Mouse (Mus musculus): ENCODE measurements at regions not wholly inside any gene's neighbourhood (a gene's known extent, or its start where the extent isn't known, plus 50 kb on each side); places are given as distances from the start of the nearest gene placed in this dataset.

GRCm38 (mm10) chr4:58627021-58627420 lies 73.3 kb upstream of the Lpar1 start:
- TF ChIP-seq CTCF (IDR thresholded peaks at IDR 0.05; ENCODE audit: low read depth, low read length) (no peak), POLR2A (IDR thresholded peaks at IDR 0.05; ENCODE audit: borderline replicate concordance, low read depth, low read length) (no peak)
- Histone ChIP-seq H3K4me1 (ENCODE audit: control insufficient read depth, insufficient read depth, low read length) (no peaks in the 10 kb centered on the region), H3K4me3 (ENCODE audit: insufficient read depth, low read length) (no peak overlapping the region), H3K27ac (ENCODE audit: insufficient read depth, low read depth, low read length) (no peak overlapping the region)

- Histone ChIP-seq H3K4me1 (ENCODE audit: control insufficient read depth, insufficient read depth, low read length) (no peaks in the 10 kb centered on the region), H3K4me3 (ENCODE audit: insufficient read depth, low read length) (no peak overlapping the region), H3K27ac (ENCODE audit: insufficient read depth, low read depth, low read length) (no peak overlapping the region)
- TF ChIP-seq CTCF (IDR thresholded peaks at IDR 0.05; ENCODE audit: low read depth, low read length) (peak; percentile 20; the same call in 1 of the 2 replicates), POLR2A (IDR thresholded peaks at IDR 0.05; ENCODE audit: borderline replicate concordance, low read depth, low read length) (no peak)
Observed at GRCm38 (mm10) chr4:58624059-58624458, 70.4 kb upstream of the Lpar1 start.

- H3K4me3 ChIP-seq (ENCODE audit: insufficient read depth, low read length): no peak overlapping the region
- H3K4me1 ChIP-seq (ENCODE audit: control insufficient read depth, insufficient read depth, low read length): no peaks in the 10 kb centered on the region
- H3K27ac ChIP-seq (ENCODE audit: insufficient read depth, low read depth, low read length): no peak overlapping the region
- no peak for TF ChIP-seq CTCF (IDR thresholded peaks at IDR 0.05; ENCODE audit: low read depth, low read length)
- TF ChIP-seq POLR2A (IDR thresholded peaks at IDR 0.05; ENCODE audit: borderline replicate concordance, low read depth, low read length): no peak
Observed at GRCm38 (mm10) chr4:58620641-58621040, 66.9 kb upstream of the Lpar1 start.

GRCm38 (mm10) chr4:58617261-58617660 lies 63.6 kb upstream of the Lpar1 start:
- no peak overlapping the region for H3K27ac ChIP-seq (ENCODE audit: insufficient read depth, low read depth, low read length)
- peaks cover 3% of the 10 kb centered on the region for H3K4me1 ChIP-seq (ENCODE audit: control insufficient read depth, insufficient read depth, low read length)
- TF ChIP-seq CTCF (IDR thresholded peaks at IDR 0.05; ENCODE audit: low read depth, low read length) (no peak), POLR2A (IDR thresholded peaks at IDR 0.05; ENCODE audit: borderline replicate concordance, low read depth, low read length) (no peak)
- no peak overlapping the region for H3K4me3 ChIP-seq (ENCODE audit: insufficient read depth, low read length)

GRCm38 (mm10) chr4:58613536-58613935 lies 59.8 kb upstream of the Lpar1 start:
- Histone ChIP-seq H3K4me1 (ENCODE audit: control insufficient read depth, insufficient read depth, low read length) (peaks cover 3% of the 10 kb centered on the region), H3K27ac (ENCODE audit: insufficient read depth, low read depth, low read length) (no peak overlapping the region), H3K4me3 (ENCODE audit: insufficient read depth, low read length) (no peak overlapping the region)
- TF ChIP-seq POLR2A (IDR thresholded peaks at IDR 0.05; ENCODE audit: borderline replicate concordance, low read depth, low read length) (no peak), CTCF (IDR thresholded peaks at IDR 0.05; ENCODE audit: low read depth, low read length) (no peak)

GRCm38 (mm10) chr4:58613022-58613421 lies 59.3 kb upstream of the Lpar1 start:
- H3K4me1 ChIP-seq (ENCODE audit: control insufficient read depth, insufficient read depth, low read length): peaks cover 3% of the 10 kb centered on the region
- H3K4me3 ChIP-seq (ENCODE audit: insufficient read depth, low read length): no peak overlapping the region
- no peak overlapping the region for H3K27ac ChIP-seq (ENCODE audit: insufficient read depth, low read depth, low read length)
- no peak for TF ChIP-seq POLR2A (IDR thresholded peaks at IDR 0.05; ENCODE audit: borderline replicate concordance, low read depth, low read length)
- TF ChIP-seq CTCF (IDR thresholded peaks at IDR 0.05; ENCODE audit: low read depth, low read length): no peak

GRCm38 (mm10) chr4:58607491-58607890 lies 53.8 kb upstream of the Lpar1 start:
- TF ChIP-seq CTCF (IDR thresholded peaks at IDR 0.05; ENCODE audit: low read depth, low read length): no peak
- no peak for TF ChIP-seq POLR2A (IDR thresholded peaks at IDR 0.05; ENCODE audit: borderline replicate concordance, low read depth, low read length)
- Histone ChIP-seq H3K4me1 (ENCODE audit: control insufficient read depth, insufficient read depth, low read length) (no peaks in the 10 kb centered on the region), H3K27ac (ENCODE audit: insufficient read depth, low read depth, low read length) (no peak overlapping the region), H3K4me3 (ENCODE audit: insufficient read depth, low read length) (no peak overlapping the region)

GRCm38 (mm10) chr4:58605941-58606340 lies 52.2 kb upstream of the Lpar1 start:
- TF ChIP-seq CTCF (IDR thresholded peaks at IDR 0.05; ENCODE audit: low read depth, low read length) (no peak), POLR2A (IDR thresholded peaks at IDR 0.05; ENCODE audit: borderline replicate concordance, low read depth, low read length) (no peak)
- Histone ChIP-seq H3K4me3 (ENCODE audit: insufficient read depth, low read length) (no peak overlapping the region), H3K27ac (ENCODE audit: insufficient read depth, low read depth, low read length) (no peak overlapping the region), H3K4me1 (ENCODE audit: control insufficient read depth, insufficient read depth, low read length) (no peaks in the 10 kb centered on the region)

Data from bone marrow macrophage, adult 2 months (primary cell).